7 mouse cellular contexts compared by ENCODE assay signal in genomic region chr1:55027966-55028365, GRCm38 (mm10). TPM values are rescaled to one million over a fixed set of nuclear protein-coding genes. Genes with fewer than 3 reads are reported as not detected.
DNase-seq lines count a peak whose midpoint lies in the region; ATAC-seq and TF ChIP-seq lines count a peak whose summit lies in the region.

No protein-coding gene starts in this region.

- H3K4me1 ChIP-seq in lung, embryonic 16.5 days (replicated peaks; ENCODE audit: control insufficient read depth, insufficient read depth, low read length), result peaks cover 7% of the 10 kb centered on the region
- H3K4me1 ChIP-seq in forebrain, embryonic 13.5 days, result peaks cover 24% of the 10 kb centered on the region
- H3K4me1 ChIP-seq in limb, embryonic 13.5 days, result peaks cover 10% of the 10 kb centered on the region
- H3K4me1 ChIP-seq in small intestine, adult 2 months (ENCODE audit: control insufficient read depth, insufficient read depth, insufficient read length, low read length), result peaks cover 7% of the 10 kb centered on the region; the same call in 1 of the 2 replicates

- H3K4me3 ChIP-seq in lung, embryonic 16.5 days (ENCODE audit: low read length), result peak overlapping the region; percentile 94
- peak overlapping the region; percentile 97 for H3K4me3 ChIP-seq in forebrain, embryonic 13.5 days
- peak overlapping the region; percentile 95 for H3K4me3 ChIP-seq in limb, embryonic 13.5 days
- peak overlapping the region; percentile 65; the same call in 1 of the 2 replicates for H3K4me3 ChIP-seq in small intestine, adult 2 months (ENCODE audit: low read depth, low read length)

- peak overlapping the region; percentile 67 for H3K4me2 ChIP-seq in lung, embryonic 16.5 days (ENCODE audit: low read depth, low read length)
- peak overlapping the region; percentile 55 for H3K4me2 ChIP-seq in forebrain, embryonic 13.5 days
- H3K4me2 ChIP-seq in limb, embryonic 13.5 days (replicated peaks), result peak overlapping the region; percentile 60

- no peak overlapping the region for H3K27ac ChIP-seq in lung, embryonic 16.5 days (ENCODE audit: low read length)
- H3K27ac ChIP-seq in forebrain, embryonic 13.5 days, result no peak overlapping the region
- H3K27ac ChIP-seq in limb, embryonic 13.5 days, result no peak overlapping the region
- no peak overlapping the region for H3K27ac ChIP-seq in small intestine, adult 2 months (ENCODE audit: insufficient read depth, low read depth, low read length)

- no peaks in the 10 kb centered on the region for H3K27me3 ChIP-seq in lung, embryonic 16.5 days (ENCODE audit: control insufficient read depth, insufficient read depth, low read depth, low read length)
- H3K27me3 ChIP-seq in forebrain, embryonic 13.5 days, result no peaks in the 10 kb centered on the region
- no peaks in the 10 kb centered on the region for H3K27me3 ChIP-seq in limb, embryonic 13.5 days
- H3K27me3 ChIP-seq in small intestine, adult 2 months (ENCODE audit: control insufficient read depth, insufficient read depth, low read length), result no peaks in the 10 kb centered on the region

- TF ChIP-seq CTCF in small intestine, adult 2 months (IDR thresholded peaks at IDR 0.05; ENCODE audit: extremely low read depth, insufficient read length, insufficient replicate concordance, low read depth, low read length), result no peak

- no peak for ATAC-seq in lung, embryonic 16.5 days (ENCODE audit: low read depth)
- 0 out of 2 replicates have a peak, but pooled peaks have one; percentile 1 for ATAC-seq in forebrain, embryonic 13.5 days
- ATAC-seq in limb, embryonic 13.5 days (ENCODE audit: low FRiP score, low read depth), result no peak

- no peak overlapping the region for H3K9ac ChIP-seq in lung, embryonic 16.5 days (ENCODE audit: low read length)
- H3K9ac ChIP-seq in forebrain, embryonic 13.5 days, result 0 out of 2 replicates have a peak overlapping the region, but pooled peaks have one; percentile 58
- peak overlapping the region; percentile 66; the same call in 1 of the 2 replicates for H3K9ac ChIP-seq in limb, embryonic 13.5 days

- DNase-seq in lung, postnatal 25 days (ENCODE audit: low spot score), result no peak
- DNase-seq in thymus, postnatal 4 days, result no peak
- DNase-seq in thymus, postnatal 14 days, result no peak

- H3K9me3 ChIP-seq in lung, embryonic 16.5 days (ENCODE audit: control insufficient read depth, low read length), result no peaks in the 10 kb centered on the region
- no peaks in the 10 kb centered on the region for H3K9me3 ChIP-seq in forebrain, embryonic 13.5 days (replicated peaks)
- H3K9me3 ChIP-seq in limb, embryonic 13.5 days, result no peaks in the 10 kb centered on the region

- no peaks in the 10 kb centered on the region for H3K36me3 ChIP-seq in lung, embryonic 16.5 days (ENCODE audit: control insufficient read depth, insufficient read depth, low read length)
- no peaks in the 10 kb centered on the region for H3K36me3 ChIP-seq in forebrain, embryonic 13.5 days (ENCODE audit: poor library complexity, severe bottlenecking)
- H3K36me3 ChIP-seq in limb, embryonic 13.5 days, result peaks cover 1% of the 10 kb centered on the region; the same call in 1 of the 2 replicates
- 0 out of 2 replicates have a peak, but pooled peaks cover 2% of the 10 kb centered on the region for H3K36me3 ChIP-seq in small intestine, adult 2 months (ENCODE audit: control insufficient read depth, insufficient read depth, low read length)

- WGBS in lung, embryonic 16.5 days, result 92% methylated on average over 1 of the region's 1 CpGs
- 90% methylated on average over 1 of the region's 1 CpGs for WGBS in forebrain, embryonic 13.5 days
- WGBS in limb, embryonic 13.5 days, result 85% methylated on average over 1 of the region's 1 CpGs
- WGBS in small intestine, adult 2 months, result 81% methylated on average over 1 of the region's 1 CpGs

- TF ChIP-seq POLR2A in small intestine, adult 2 months (IDR thresholded peaks at IDR 0.05; ENCODE audit: low read depth, low read length), result no peak

RNA-seq across cellular contexts. Expression of gene Sf3b1, which starts 0.7 kb away (rescaled TPM):
- polyA plus RNA-seq in lung, embryonic 16.5 days (2015; fragmentation: Nextera tagmentation; extraction: Ambion mirVana), result 293 and 321 TPM in 2 replicates
- polyA plus RNA-seq in forebrain, embryonic 13.5 days (2015; fragmentation: Nextera tagmentation; extraction: Ambion mirVana), result 407 and 413 TPM in 2 replicates
- polyA plus RNA-seq in limb, embryonic 13.5 days (2015; fragmentation: Nextera tagmentation; extraction: Ambion mirVana), result 385 and 392 TPM in 2 replicates
- 5.5 and 13.2 TPM in 2 replicates for polyA plus RNA-seq in small intestine, adult 2 months (2012; rRNA removed)

RNA-seq across cellular contexts. Expression of gene Coq10b, which starts 24.6 kb away (rescaled TPM):
- 18.0 and 19.2 TPM in 2 replicates for polyA plus RNA-seq in lung, embryonic 16.5 days (2015; fragmentation: Nextera tagmentation; extraction: Ambion mirVana)
- 35.0 and 36.6 TPM in 2 replicates for polyA plus RNA-seq in forebrain, embryonic 13.5 days (2015; fragmentation: Nextera tagmentation; extraction: Ambion mirVana)
- polyA plus RNA-seq in limb, embryonic 13.5 days (2015; fragmentation: Nextera tagmentation; extraction: Ambion mirVana), result 22.1 TPM in 2 replicates
- polyA plus RNA-seq in small intestine, adult 2 months (2012; rRNA removed), result 2.7 and 6.6 TPM in 2 replicates

RNA-seq across cellular contexts. Expression of gene Hspe1, which starts 60.0 kb away (rescaled TPM):
- polyA plus RNA-seq in lung, embryonic 16.5 days (2015; fragmentation: Nextera tagmentation; extraction: Ambion mirVana), result 245 and 281 TPM in 2 replicates
- 360 and 397 TPM in 2 replicates for polyA plus RNA-seq in forebrain, embryonic 13.5 days (2015; fragmentation: Nextera tagmentation; extraction: Ambion mirVana)
- 382 and 414 TPM in 2 replicates for polyA plus RNA-seq in limb, embryonic 13.5 days (2015; fragmentation: Nextera tagmentation; extraction: Ambion mirVana)
- 6.8 and 10.7 TPM in 2 replicates for polyA plus RNA-seq in small intestine, adult 2 months (2012; rRNA removed)

Comparison
In these comparisons a context has a peak if more than half of its experiments do, and no peak if none do; other contexts are left out.
1. RNA of gene Sf3b1, which starts 0.7 kb away (polyA plus RNA-seq): 407 to 413 TPM in forebrain, embryonic 13.5 days, 385 to 392 TPM in limb, embryonic 13.5 days and 293 to 321 TPM in lung, embryonic 16.5 days; 5.5 to 13.2 TPM in small intestine, adult 2 months; every median in the first group is over 10 times any median in the second.
2. RNA of gene Hspe1, which starts 60.0 kb away (polyA plus RNA-seq): 382 to 414 TPM in limb, embryonic 13.5 days, 360 to 397 TPM in forebrain, embryonic 13.5 days and 245 to 281 TPM in lung, embryonic 16.5 days; 6.8 to 10.7 TPM in small intestine, adult 2 months; every median in the first group is over 10 times any median in the second.
3. Peak in every context shown above with its lines, with median percentiles within 50 percentile points of each other: H3K4me2 ChIP-seq and H3K4me3 ChIP-seq.